Mouse (Mus musculus): ENCODE data around the gene Carns1.

DNA sequence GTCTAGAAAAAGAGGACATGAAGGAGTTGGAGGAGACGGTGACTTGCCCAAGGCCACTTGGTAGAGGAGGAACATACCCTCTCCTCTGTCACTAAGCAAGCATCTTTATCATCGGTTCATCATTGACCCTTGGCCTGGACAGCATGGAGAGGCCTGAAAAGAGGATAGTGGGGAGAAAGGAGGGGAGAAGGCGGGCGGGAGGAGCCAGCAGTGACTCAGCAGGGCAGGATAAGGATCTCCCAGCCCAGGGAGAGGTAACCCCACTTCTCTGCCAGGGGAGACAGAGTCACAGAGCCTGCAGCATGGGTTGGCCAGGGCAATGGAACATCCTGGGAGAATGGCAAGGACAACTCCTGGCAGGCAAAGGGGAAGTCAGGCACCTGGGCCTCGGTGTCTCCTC, 33.3 kb upstream of the Carns1 start:
- TF ChIP-seq CTCF (IDR thresholded peaks at IDR 0.05; ENCODE audit: control insufficient read depth, insufficient read depth, insufficient read length) (no peak), USF1 (IDR thresholded peaks at IDR 0.05; ENCODE audit: low read depth) (no peak), MYOD1 (IDR thresholded peaks at IDR 0.05; ENCODE audit: control insufficient read depth, insufficient read length, low read depth) (no peak), CEBPB (IDR thresholded peaks at IDR 0.05; ENCODE audit: low read depth) (no peak)
